Mouse (Mus musculus): ENCODE measurements at regions not wholly inside any gene's neighbourhood (a gene's known extent, or its start where the extent isn't known, plus 50 kb on each side); places are given as distances from the start of the nearest gene placed in this dataset.
"Not testable (repeated sequence)": the region's sequence is repeated elsewhere in the genome, so short reads cannot be mapped to it uniquely, and the experiment has no call there.

DNA sequence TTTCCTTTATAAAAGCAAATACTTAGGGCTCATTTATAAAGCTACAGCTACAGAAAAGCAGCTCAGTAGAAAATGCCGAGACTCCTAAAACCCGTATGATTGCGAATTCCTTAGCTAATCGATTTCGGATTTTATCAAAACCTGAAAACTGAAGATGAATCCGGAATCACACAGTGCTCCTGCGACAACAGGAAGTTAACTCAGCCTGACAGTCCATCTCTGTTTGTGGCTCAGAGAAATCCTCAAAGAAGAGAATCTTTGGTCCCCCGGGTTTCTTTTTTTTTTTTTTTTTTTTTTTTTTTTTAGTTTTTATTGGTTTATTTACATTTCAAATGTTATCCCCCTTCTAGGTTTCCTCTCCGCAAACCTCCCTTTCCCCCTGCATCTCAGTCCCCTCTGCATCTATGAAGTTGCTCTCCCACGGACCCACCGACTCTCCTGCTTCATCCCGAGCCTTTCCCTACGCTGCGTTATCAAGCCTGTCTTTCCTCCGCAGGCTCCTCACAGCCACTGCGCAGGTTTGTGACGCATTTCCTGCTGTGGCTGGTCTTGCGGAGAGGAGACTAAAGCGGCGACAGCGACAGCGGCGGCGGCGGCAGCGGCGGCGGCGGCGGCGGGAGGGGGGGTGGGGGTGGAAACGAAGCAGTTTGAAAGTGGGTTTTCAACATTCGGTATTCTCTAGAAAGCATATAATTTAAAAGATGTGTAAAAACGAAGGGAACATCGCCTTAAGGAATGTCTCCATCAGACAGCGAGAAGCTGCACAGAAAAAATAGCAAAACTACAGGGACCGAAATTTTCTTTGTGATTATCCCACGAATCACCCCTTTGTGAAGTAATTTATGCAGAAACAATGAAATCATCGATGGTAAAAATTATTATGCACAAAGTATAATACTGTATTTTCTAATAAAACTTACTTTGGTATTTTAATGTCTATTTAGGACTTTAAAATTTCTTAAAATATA is 352.3 kb upstream of the Snrpn start:
- peak; percentile 40 for DNase-seq

DNA sequence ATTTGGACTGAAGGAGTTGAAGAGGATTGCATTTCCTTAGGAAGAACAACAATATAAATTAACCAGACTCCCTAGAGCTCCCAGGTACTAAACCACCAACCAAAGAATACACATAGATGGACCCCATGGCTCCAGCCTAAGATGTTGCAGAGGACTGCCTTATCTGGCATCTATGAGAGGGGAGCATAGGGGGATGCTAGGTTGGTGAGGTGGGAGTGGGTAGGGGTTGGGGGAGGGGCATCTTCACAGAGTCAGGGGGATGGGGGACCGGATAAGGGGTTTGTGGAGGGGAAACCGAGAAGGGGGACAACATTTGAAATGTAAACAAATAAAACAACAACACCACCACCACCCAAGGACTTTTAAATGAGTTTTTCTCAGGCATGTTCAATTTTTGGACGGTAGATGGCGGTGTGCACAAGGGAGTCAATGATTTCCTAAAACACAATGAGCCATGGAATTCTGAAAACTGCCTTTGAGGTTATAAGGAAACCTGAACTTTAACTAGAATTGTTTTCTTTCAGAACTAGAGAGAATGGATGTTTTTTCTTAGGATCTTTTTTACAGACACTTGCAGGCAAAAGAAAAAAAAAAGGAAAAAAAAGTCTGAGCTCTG is 347.9 kb upstream of the Snrpn start:
- DNase-seq: not testable (repeated sequence)

DNA sequence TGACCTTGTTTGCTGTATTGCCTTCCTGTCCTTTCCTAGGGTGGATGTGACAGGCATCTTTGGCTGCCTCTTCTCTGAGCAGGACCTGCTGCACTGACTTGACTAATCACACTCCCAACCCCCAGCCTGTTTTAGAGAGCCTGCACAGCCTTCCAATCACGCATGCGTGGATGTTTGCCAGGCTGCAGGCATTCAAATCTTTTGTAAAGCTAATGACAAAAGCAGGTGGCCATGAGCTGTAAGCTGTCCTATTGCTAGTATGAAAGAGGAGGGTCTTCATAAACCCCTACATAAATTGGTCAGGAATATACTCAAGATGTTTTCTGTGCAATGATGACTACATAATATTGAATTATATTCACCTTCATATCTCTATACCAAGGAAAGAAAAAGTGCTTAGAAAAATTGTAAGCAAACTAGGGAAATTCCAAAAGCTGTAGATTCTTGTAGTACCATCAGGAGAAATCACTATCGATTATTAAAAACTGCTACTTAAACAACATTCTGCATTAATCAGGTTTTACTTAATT is 310.1 kb upstream of the Snrpn start:
- not testable (repeated sequence) for DNase-seq

DNA sequence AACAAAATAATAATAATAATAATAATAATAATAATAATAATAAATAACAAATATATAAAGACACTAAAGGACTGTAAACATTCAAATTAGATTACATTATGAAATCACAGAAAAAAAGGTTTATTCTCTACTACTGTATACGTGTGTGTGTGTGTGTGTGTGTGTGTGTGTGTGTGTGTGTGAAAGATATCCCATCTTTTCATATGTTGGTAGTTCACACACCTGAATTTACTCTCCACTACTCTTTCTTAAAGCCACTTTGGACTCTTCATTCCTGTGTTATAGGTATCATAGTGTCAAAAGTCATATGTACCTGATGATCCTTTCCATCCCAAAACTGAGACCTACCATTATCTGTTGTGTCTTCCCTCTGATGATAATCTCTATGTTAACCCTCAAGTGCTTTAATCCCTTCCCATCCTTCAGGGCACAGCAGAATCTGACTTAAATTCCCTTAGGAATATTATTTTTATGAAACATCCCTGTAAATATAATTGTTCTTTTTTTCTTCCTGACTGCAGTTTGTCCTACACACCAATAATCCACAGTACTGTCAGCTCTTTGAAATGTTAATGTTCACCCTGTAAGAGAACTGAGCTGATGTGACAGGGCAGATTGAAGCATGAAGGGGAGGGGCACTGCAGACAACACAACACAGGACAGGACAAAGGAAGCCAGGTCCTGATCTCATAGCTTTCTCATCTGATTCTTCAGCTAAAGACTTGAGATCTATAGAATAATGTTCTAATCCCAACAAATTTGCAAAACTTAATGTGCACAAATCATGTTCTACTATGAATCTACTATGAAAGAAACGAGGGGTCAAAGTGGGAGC is 309.4 kb upstream of the Snrpn start:
- not testable (repeated sequence) for DNase-seq

DNA sequence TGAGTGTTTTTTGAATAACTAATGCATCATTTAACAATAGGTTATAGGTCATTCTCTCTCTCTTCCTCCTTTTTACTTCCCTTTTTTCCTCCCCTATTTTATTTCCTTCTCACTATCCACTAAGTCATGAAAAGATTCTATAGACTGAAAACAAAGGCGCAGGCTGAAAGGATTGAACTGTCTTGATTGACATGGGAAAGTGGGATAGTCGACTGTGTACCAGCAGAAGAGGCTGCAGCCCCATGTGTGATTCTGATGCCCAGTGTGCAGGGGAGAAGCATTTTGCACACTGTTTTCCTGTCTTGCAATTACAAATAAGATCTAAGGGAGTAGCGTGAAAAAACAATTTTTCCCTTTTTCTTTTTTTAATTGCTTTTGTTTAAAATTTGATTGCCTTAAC is 298.8 kb upstream of the Snrpn start:
- no peak for DNase-seq

DNA sequence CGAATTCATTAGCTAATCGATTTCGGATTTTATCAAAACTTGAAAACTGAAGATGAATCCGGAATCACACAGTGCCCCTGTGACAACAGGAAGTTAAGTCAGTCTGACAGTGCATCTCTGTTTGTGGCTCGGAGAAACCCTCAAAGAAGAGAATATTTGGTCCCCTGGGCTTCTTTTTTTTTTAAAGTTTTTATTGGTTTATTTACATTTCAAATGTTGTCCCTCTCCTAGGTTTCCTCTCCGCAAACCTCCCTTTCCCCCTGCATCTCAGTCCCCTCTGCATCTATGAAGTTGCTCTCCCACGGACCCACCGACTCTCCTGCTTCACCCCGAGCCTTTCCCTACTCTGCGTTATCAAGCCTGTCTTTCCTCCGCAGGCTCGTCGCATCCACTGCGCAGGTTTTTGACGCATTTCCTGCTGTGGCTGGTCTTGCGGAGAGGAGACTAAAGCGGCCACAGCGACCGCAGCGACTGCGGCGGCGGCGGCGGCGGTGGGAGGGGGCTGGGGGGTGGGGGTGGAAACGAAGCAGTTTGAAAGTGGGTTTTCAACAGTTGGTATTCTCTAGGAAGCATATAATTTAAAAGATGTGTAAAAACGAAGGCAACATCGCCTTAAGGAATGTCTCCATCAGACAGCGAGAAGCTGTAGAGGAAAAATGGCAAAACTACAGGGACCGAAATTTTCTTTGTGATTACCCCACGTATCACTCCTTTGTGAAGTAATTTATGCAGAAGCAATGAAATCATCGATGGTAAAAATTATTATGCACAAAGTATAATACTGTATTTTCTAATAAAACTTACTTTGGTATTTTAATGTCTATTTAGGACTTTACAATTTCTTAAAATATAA is 251.2 kb upstream of the Snrpn start:
- peak; percentile 49 for DNase-seq

DNA sequence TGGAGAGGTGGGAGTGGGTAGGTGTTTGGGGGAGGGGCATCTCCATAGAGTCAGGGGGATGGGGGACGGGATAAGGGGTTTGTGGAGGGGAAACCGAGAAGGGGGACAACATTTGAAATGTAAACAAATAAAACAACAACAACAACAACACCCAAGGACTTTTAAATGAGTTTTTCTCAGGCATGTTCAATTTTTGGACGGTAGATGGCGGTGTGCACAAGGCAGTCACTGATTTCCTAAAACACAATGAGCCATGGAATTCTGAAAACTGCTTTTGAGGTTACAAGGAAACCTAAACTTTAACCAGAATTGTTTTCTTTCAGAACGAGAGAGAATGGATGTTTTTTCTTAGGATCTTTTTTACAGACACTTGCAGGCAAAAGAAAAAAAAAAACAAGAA is 246.9 kb upstream of the Snrpn start:
- not testable (repeated sequence) for DNase-seq

DNA sequence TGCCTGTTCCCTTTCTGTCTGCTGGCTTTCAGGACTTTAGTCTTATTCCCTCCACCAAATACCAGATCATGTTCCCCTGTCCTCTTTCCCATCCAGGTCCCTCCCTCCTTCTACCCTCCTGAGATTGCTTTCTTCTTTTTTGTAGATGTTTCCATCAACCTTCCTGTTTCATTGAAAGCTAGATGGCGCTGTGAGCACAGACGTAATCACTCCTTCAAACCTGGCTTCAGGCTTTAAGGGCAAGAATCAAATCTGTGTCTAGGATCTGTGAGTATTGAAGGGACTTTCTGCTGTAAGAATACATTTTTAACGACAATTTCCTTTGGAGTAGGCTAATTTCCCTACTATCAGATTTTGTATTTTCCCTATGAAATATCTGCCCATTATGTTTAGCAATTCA is 234.0 kb upstream of the Snrpn start:
- not testable (repeated sequence) for DNase-seq

DNA sequence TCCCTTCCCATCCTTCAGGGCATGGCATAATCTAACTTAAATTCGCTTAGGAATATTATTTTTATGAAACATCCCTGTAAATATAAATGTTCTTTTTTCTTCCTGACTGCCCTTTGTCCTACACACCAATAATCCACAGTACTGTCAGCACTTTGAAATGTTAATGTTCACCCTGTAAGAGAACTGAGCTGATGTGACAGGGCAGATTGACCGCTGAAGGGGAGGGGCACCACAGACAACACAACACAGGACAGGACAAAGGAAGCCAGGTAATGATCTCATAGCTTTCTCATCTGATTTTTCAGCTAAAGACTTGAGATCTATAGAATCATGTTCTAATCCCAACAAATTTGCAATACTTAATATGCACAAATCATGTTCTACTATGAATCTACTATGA is 212.2 kb upstream of the Snrpn start:
- peak; percentile 38 for DNase-seq
